Mouse (Mus musculus) gonadal fat pad, adult 2 months (tissue): ENCODE measurements around the gene Acvr2b. TPM values are rescaled to one million over a fixed set of nuclear protein-coding genes. Genes with fewer than 3 reads are reported as not detected.
"Not testable (repeated sequence)": the region's sequence is repeated elsewhere in the genome, so short reads cannot be mapped to it uniquely, and the experiment has no call there.

ENCODE experiments used
- DNase-seq: peaks from one replicate; pipeline ENCODE4 v3.0.0-alpha.2; 2012; ENCODE audit warnings: low read depth
- polyA plus RNA-seq: library from polyadenylated mRNA; depleted of rRNA; stranded (reverse); fragments of >200 nt; gene quantifications from 2 replicates; pipeline ENCODE4 v1.2.3, GENCODE M21; 2012; rRNA removed

Acvr2b gene
- polyA plus RNA-seq, result 5.3 and 5.8 TPM in 2 replicates

DNA sequence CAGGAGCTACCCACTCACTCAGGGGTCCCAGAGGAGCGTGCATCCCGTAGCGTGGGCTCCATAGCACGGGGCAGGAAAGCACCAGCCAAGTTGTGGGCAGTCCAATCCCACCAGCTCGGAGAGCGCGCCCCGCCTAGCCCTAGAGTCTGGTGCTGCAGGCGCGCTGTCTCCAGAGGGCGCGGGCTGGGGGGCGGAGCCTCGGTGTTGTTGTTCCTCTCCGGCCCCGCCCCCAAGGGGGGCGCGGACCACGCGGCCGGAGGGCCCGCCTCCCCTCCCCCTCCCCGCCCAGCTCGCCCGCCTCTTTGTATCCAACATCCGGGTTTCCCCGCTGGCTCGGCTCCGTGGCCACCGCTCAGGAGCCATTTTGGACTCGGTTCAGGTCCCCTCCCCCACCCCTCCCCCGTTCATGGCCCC lies at the start of gene Acvr2b:
Gene Acvr2b (plus strand): TSS at position 318 of the 414 bp plus-strand sequence.
- DNase-seq, result no peak

GRCm38 (mm10) chr9:119353926-119354325 lies 48.0 kb upstream of the Acvr2b start:
- DNase-seq, result no peak

GRCm38 (mm10) chr9:119355943-119356342 lies 46.0 kb upstream of the Acvr2b start:
- DNase-seq, result no peak

DNA sequence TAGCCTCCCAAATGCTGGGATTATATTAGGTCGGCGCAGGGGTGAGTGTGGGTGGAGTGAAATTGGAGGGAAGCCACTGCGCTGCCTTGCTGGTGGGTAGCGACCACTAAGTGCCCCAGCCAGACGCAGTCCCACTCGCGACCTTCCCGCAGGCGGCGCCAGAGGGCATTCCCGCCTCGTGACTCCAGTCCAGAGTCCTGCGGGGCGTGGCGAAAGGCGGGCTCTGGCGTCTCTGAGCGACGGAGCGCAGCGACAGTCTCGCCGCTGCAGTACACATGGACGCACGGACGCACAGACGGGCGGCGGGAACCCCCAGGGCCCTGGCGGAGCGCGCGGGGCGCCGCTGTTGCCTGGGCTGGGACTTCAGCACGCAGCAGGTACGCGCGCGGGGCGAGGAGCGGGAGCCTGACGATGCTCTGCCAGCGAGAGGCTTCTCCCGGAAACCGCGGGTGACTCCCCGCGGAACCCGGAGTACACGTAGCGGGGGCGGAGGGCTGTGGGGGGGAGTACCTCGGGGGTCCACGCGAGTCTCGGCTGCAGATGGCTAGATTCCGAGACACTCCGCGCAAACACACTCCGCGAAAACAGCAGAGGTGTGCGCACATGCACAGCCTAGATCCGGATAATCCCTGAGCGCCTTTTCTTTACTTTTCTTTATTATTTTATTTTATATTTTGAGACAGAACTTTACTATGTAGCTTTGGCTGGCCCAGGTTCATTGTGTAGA lies 44.4 kb upstream of the Acvr2b start, which contains the start of gene Xylb:
Gene Xylb (plus strand): TSS at position 51 of the 727 bp plus-strand sequence.
- no peak for DNase-seq

DNA sequence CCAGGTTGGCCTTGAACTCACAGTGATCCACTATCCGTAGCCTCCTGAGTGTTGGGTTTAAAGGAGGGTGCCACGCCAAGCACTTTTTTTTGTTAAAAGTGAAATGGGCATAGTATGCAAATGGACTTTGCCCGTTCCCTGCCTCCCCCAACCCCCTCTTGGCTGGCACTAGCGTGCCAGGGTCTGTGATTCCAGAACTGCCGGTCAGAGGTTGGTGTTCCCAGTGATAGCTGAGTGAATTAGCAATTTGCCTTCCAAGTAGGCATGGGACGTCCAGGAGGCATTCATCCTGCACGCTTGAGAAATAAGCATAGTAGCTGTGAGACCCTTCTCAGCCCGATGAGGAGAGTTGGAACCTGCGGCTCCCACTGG lies 43.9 kb upstream of the Acvr2b start:
- no peak for DNase-seq

- no peak for DNase-seq
Observed at GRCm38 (mm10) chr9:119361416-119361815, 40.5 kb upstream of the Acvr2b start.

DNA sequence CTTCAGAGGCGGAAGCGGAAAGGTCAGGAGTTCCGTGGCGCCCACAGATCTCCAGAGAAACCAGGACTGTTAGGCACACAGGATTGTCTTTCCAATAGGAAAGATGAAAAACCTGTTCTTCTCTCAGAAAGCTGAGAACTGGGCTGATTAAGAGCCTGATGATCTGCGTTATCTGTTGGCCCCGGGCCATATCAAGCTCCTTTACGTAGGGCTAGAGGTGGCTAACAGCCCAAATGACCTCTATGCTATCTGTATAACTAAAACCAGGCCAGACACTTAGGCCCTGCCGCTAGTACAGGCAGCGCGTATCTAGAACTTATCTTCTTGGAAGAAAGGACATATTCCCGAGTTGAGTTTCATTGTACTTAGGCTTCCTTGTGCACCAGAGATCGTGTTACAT lies 38.7 kb upstream of the Acvr2b start:
- DNase-seq, result no peak

DNA sequence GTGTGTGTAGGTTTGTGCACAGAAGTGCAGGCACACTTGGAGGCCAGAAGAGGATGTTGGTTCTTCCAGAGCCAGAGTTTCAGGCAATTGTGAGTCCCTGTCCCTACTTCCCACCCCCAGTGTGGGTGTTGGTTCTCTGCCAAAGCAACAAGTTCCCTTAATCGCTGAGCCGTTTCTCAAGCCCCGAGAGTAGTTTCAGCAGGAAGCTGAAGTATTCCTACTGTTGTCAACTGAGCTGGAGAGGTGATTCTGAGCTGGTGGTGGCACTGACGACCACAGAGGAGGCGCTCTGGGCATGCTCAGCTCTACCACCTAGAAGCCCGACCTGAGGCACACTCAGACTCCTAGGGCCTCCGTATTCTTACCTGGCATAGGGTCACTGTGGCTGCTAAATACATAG lies 36.6 kb upstream of the Acvr2b start, which contains the start of gene Slc22a14:
Gene Slc22a14 (minus strand): TSS at position 270 of the 400 bp plus-strand sequence.
- no peak for DNase-seq

- no peak for DNase-seq
Observed at GRCm38 (mm10) chr9:119368367-119368766, 33.6 kb upstream of the Acvr2b start.

GRCm38 (mm10) chr9:119370770-119371169 lies 31.1 kb upstream of the Acvr2b start:
- DNase-seq, result not testable (repeated sequence)

DNA sequence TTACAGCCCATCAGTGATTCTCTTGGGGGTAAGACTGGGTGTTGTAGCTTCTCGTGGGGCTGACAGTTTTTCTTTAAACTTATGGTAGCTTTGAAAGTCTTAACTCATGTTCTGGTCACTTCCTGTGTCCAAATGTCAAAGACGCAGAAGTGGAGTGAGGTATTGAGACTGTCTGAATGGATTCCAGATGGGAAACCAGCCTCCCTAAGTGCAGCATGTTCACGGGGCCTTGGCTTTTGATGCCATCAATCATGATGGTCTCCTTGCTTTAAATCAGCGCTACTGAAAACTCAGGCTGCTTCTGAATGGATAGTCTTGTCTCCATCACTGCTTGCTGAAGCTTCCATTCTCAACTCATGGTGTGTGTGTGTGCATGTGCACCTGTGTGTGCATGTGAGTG lies 30.7 kb upstream of the Acvr2b start:
- no peak for DNase-seq

- DNase-seq, result no peak
Observed at GRCm38 (mm10) chr9:119375008-119375407, 26.9 kb upstream of the Acvr2b start.

DNA sequence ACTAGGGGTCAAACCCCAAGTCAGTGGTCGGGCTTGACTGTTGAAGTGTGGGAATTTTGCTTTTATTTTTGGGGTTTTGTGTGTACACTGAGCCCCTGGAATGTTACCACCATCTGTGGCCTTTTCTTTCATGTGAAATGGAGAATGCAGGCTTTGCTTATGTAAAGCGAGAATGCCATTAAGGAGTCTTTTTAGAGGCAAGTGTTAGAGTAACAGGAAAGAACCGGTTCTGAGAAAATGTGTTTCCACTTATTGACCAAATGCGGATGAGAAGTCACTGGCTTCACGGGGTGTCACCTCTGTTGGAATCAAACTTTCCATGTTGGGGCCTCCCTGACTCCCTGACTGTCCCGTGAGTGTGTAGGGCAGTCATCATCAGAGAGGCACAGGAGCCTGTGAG lies 26.4 kb upstream of the Acvr2b start:
- no peak for DNase-seq

DNA sequence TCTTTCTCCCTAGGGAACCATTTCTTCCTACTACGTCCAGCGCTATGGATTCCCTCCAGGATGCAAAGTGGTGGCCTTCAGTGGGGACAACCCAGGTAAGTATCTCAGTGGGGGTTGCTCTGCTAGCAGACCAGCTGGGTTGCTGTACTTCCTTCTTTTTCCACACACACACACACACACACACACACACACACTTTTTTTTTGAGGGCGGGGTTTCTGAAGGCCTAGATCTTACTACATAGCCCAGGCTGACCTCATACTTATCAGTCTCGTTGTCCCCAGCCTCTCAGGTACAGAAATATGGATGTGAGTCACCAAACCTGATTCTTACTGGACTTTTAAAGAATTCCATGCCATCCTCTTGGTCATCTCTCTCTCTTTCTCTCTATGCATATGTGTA lies 23.7 kb upstream of the Acvr2b start:
- DNase-seq, result no peak

DNA sequence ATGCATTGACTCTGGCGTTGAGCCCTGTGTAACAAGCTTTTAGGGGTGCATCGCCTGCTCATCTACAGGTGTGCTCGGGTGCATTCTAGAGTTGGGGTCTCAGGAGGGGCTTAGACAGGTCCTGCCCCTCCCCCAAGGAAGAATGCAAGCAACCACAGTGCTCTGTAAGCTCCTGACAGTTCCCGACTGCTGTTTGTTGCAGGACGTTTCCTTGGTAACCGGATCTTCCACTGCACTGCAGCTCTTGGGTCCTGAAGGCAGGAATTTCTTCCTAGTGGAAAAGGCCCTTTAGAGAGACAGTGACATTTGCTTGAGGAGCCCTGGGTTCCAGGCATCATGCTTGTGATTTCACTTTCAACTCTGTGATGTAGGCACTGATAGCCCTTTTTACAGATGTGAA lies 19.3 kb upstream of the Acvr2b start:
- no peak for DNase-seq

GRCm38 (mm10) chr9:119388956-119389355 lies 13.0 kb upstream of the Acvr2b start:
- no peak for DNase-seq

GRCm38 (mm10) chr9:119390214-119390613 lies 11.7 kb upstream of the Acvr2b start:
- DNase-seq, result no peak

DNA sequence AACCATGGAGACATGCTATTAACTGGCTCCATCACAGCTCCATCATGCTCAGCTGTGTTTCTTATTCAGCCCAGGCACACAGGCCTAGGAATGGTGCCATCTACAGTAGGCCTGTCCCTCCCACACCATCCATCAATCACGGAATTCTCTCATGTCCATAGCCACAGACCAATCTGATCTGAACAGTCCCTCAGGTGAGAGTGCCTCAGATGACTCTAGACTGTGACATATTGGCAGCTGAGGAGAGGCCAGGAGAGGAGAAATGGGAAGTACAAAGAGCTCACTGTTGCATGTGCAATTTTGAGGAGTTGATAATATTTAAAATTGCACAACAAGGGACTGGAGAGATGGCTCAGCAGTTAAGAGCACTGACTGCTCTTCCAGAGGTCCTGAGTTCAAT lies 7.1 kb upstream of the Acvr2b start:
- DNase-seq, result peak; percentile 70

- DNase-seq, result peak; percentile 22
Observed at GRCm38 (mm10) chr9:119401351-119401750, 567 bp upstream of the Acvr2b start.

GRCm38 (mm10) chr9:119402253-119403235 lies 626 bp downstream of the Acvr2b start:
- no peak for DNase-seq

- no peak for DNase-seq
Observed at GRCm38 (mm10) chr9:119403236-119403641, 1.3 kb downstream of the Acvr2b start.

- DNase-seq, result no peak
Observed at GRCm38 (mm10) chr9:119404090-119404489, 2.2 kb downstream of the Acvr2b start.

- DNase-seq, result no peak
Observed at GRCm38 (mm10) chr9:119407884-119408283, 6.0 kb downstream of the Acvr2b start.
